Mouse (Mus musculus) MEL (cell line): ENCODE measurements at regions not wholly inside any gene's neighbourhood (a gene's known extent, or its start where the extent isn't known, plus 50 kb on each side); places are given as distances from the start of the nearest gene placed in this dataset.

Experiments
- DNase-seq: peaks from one replicate; pipeline ENCODE4 v3.0.0; 2011; ENCODE audit warnings: low read depth, low spot score
- H3K27ac ChIP-seq: 2 replicates; pipeline ENCODE4 v1.5.1; 2012; ENCODE audit warnings: low read depth, mild to moderate bottlenecking, control low read depth, low read length, moderate library complexity; ENCODE audit not compliant: control insufficient read depth
- H3K27me3 ChIP-seq, 2 experiments: fragments of 150-350 bp in 1 of 2; sonication (generic) in 1 of 2; 2 replicates each; pipeline ENCODE4 v1.6.1; 2012; ENCODE audit warnings: low read length in 2 of 2, mild to moderate bottlenecking in 2 of 2, improper control_type of control experiment in 1 of 2, moderate library complexity in 1 of 2; ENCODE audit not compliant: insufficient read depth in 2 of 2, control insufficient read depth in 1 of 2
- H3K36me3 ChIP-seq, 2 experiments: 2 replicates each; pipeline ENCODE4 v1.6.1; 2012 to 2014; ENCODE audit warnings: low read length in 2 of 2, improper control_type of control experiment in 1 of 2, inconsistent platforms in 1 of 2, mild to moderate bottlenecking in 1 of 2; ENCODE audit not compliant: insufficient read depth in 2 of 2, control insufficient read depth in 1 of 2
- H3K4me1 ChIP-seq, 2 experiments: fragments of 150-350 bp in 1 of 2; sonication (generic) in 1 of 2; 2 replicates each; pipeline ENCODE4 v1.6.1; 2012; ENCODE audit warnings: low read length in 2 of 2, improper control_type of control experiment in 1 of 2, mild to moderate bottlenecking in 1 of 2; ENCODE audit not compliant: insufficient read depth in 2 of 2, control insufficient read depth in 1 of 2
- H3K4me3 ChIP-seq, 2 experiments: fragments of 150-350 bp in 1 of 2; sonication (generic) in 1 of 2; 2 replicates each; pipeline ENCODE4 v1.5.1; 2012; ENCODE audit warnings: low read depth in 2 of 2, low read length in 2 of 2, mild to moderate bottlenecking in 2 of 2, moderate library complexity in 2 of 2, control low read depth in 1 of 2, improper control_type of control experiment in 1 of 2; ENCODE audit not compliant: control insufficient read depth in 1 of 2, insufficient read depth in 1 of 2
- H3K79me2 ChIP-seq: 2 replicates; pipeline ENCODE4 v1.6.1; 2012; ENCODE audit warnings: mild to moderate bottlenecking, low read length, moderate library complexity; ENCODE audit not compliant: control insufficient read depth, poor library complexity, insufficient read depth
- H3K9ac ChIP-seq: 2 replicates; pipeline ENCODE4 v1.6.1; 2012; ENCODE audit warnings: low read depth, mild to moderate bottlenecking, control low read depth, low read length, moderate library complexity; ENCODE audit not compliant: control insufficient read depth, poor library complexity, severe bottlenecking
- H3K9me3 ChIP-seq: fragments of 150-350 bp; sonication (generic); replicated peaks from 2 replicates; pipeline ENCODE4 v1.6.1; 2012; ENCODE audit warnings: mild to moderate bottlenecking, low read length, improper control_type of control experiment, moderate library complexity; ENCODE audit not compliant: insufficient read depth
- CHD1 ChIP-seq: IDR thresholded peaks from 2 replicates; pipeline ENCODE4 v1.6.1; 2012; ENCODE audit warnings: low read depth, mild to moderate bottlenecking, inconsistent platforms, low read length, improper control_type of control experiment
- CHD2 ChIP-seq: IDR thresholded peaks from 2 replicates; pipeline ENCODE4 v1.6.1; 2011; ENCODE audit warnings: low read length, improper control_type of control experiment
- E2F4 ChIP-seq: IDR thresholded peaks from 2 replicates; pipeline ENCODE4 v1.6.1; 2011; ENCODE audit warnings: low read depth, low read length, improper control_type of control experiment, borderline replicate concordance
- ETS1 ChIP-seq: IDR thresholded peaks from 2 replicates; pipeline ENCODE4 v1.6.1; 2012; ENCODE audit warnings: low read depth, mild to moderate bottlenecking, inconsistent platforms, low read length, improper control_type of control experiment, moderate library complexity
- GATA1 ChIP-seq: IDR thresholded peaks from 2 replicates; pipeline ENCODE4 v1.6.1; 2011; ENCODE audit warnings: low read depth, low read length, improper control_type of control experiment
- KAT2A ChIP-seq: conservative IDR thresholded peaks from 2 replicates; pipeline ENCODE4 v1.6.1; 2012; ENCODE audit warnings: low read depth, low read length, improper control_type of control experiment, inconsistent platforms
- MAFK ChIP-seq: IDR thresholded peaks from 2 replicates; pipeline ENCODE4 v1.6.1; 2011; ENCODE audit warnings: low read depth, mild to moderate bottlenecking, low read length, improper control_type of control experiment, borderline replicate concordance
- MEF2A ChIP-seq: IDR thresholded peaks from 2 replicates; pipeline ENCODE4 v1.6.1; 2014; ENCODE audit warnings: low read depth, mild to moderate bottlenecking, inconsistent platforms, low read length, improper control_type of control experiment; ENCODE audit not compliant: poor library complexity, insufficient replicate concordance, severe bottlenecking; ENCODE audit errors: extremely low read depth
- MXI1 ChIP-seq: IDR thresholded peaks from 2 replicates; pipeline ENCODE4 v1.6.1; 2011; ENCODE audit warnings: mild to moderate bottlenecking, low read depth, low read length, improper control_type of control experiment
- MYC ChIP-seq: IDR thresholded peaks from 2 replicates; pipeline ENCODE4 v1.6.1; 2011; ENCODE audit warnings: low read depth, mild to moderate bottlenecking, low read length, improper control_type of control experiment, moderate library complexity
- NELFE ChIP-seq: IDR thresholded peaks from 2 replicates; pipeline ENCODE4 v1.6.1; 2011; ENCODE audit warnings: low read depth, low read length, improper control_type of control experiment
- NRF1 ChIP-seq: IDR thresholded peaks from 2 replicates; pipeline ENCODE4 v1.6.1; 2014; ENCODE audit warnings: low read depth, mild to moderate bottlenecking, inconsistent platforms, low read length, improper control_type of control experiment, moderate library complexity; ENCODE audit not compliant: poor library complexity, insufficient read depth, severe bottlenecking
- POLR2A ChIP-seq, 2 experiments: IDR thresholded peaks; 2 replicates each; pipeline ENCODE4 v1.6.1; 2011 to 2012; ENCODE audit warnings: low read length in 2 of 2, mild to moderate bottlenecking in 2 of 2, control low read depth in 1 of 2, improper control_type of control experiment in 1 of 2, low read depth in 1 of 2, moderate library complexity in 1 of 2; ENCODE audit not compliant: control insufficient read depth in 1 of 2, insufficient read depth in 1 of 2, poor library complexity in 1 of 2
- POLR2AphosphoS2 ChIP-seq: IDR thresholded peaks from 2 replicates; pipeline ENCODE4 v1.6.1; 2011; ENCODE audit warnings: low read length, improper control_type of control experiment
- POLR2AphosphoS5 ChIP-seq: IDR thresholded peaks from 2 replicates; pipeline ENCODE4 v1.6.1; 2012; ENCODE audit warnings: low read depth, borderline replicate concordance, mild to moderate bottlenecking, inconsistent platforms, low read length, moderate library complexity, mixed read lengths
- RAD21 ChIP-seq: IDR thresholded peaks from 2 replicates; pipeline ENCODE4 v1.6.1; 2011; ENCODE audit warnings: mild to moderate bottlenecking, low read depth, low read length, improper control_type of control experiment
- TBP ChIP-seq: IDR thresholded peaks from 2 replicates; pipeline ENCODE4 v1.8.0; 2011; ENCODE audit warnings: low read depth, low read length, improper control_type of control experiment
- TCF12 ChIP-seq: IDR thresholded peaks from 2 replicates; pipeline ENCODE4 v1.6.1; 2014; ENCODE audit warnings: low read depth, mild to moderate bottlenecking, inconsistent platforms, low read length, improper control_type of control experiment, moderate library complexity
- UBTF ChIP-seq: IDR thresholded peaks from 2 replicates; pipeline ENCODE4 v1.6.1; 2012; ENCODE audit warnings: low read depth, mild to moderate bottlenecking, inconsistent platforms, low read length, improper control_type of control experiment, moderate library complexity, borderline replicate concordance; ENCODE audit not compliant: insufficient read depth
- USF1 ChIP-seq: IDR thresholded peaks from 2 replicates; pipeline ENCODE4 v1.6.1; 2014; ENCODE audit warnings: low read depth, mild to moderate bottlenecking, inconsistent platforms, low read length, improper control_type of control experiment, moderate library complexity
- ZC3H11A ChIP-seq: IDR thresholded peaks from 2 replicates; pipeline ENCODE4 v1.6.1; 2012; ENCODE audit warnings: low read depth, mild to moderate bottlenecking, inconsistent platforms, low read length, improper control_type of control experiment
- ZKSCAN1 ChIP-seq: IDR thresholded peaks from 2 replicates; pipeline ENCODE4 v1.6.1; 2012; ENCODE audit warnings: low read depth, mild to moderate bottlenecking, inconsistent platforms, low read length, improper control_type of control experiment, moderate library complexity
- ZNF384 ChIP-seq: IDR thresholded peaks from 2 replicates; pipeline ENCODE4 v1.6.1; 2012; ENCODE audit warnings: low read depth, mild to moderate bottlenecking, inconsistent platforms, low read length, improper control_type of control experiment

DNA sequence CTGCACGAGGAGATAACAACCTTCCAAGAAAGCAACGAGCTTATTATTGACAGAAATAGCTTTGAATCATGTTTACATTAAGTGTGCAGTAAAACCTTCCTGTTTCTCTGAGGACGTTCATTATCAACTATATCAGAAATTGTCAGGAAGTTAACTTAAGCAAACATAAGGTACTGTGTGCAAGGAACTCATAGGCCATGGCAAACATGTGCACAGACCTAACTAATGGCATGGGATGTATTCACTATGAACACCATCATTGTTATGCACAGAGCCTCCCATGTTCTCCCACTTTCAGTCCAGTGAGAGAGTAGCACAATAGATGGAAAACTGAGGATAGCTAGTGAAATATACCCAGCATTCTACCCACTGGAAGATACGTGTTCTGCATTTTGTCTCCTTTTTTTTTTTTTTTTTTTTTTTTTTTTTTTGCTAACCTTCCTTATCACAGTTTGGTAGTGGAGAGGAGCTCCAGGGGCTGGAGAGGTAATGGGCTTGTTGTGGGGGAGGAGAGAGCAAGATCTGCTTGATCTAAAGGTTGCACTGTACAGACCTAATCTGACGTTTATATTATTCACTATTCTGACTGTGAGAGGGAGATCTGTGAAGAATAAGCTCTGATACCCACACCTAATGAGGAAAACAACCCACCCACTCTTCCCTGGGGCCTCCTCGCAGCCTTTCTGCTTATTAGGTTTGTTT is 263.6 kb downstream of the Trib2 start:
- Histone ChIP-seq H3K27me3 (no peaks in the 10 kb centered on the region), H3K4me1 (no peaks in the 10 kb centered on the region), H3K4me3 (no peak overlapping the region), H3K9ac (no peak overlapping the region), H3K36me3 (no peaks in the 10 kb centered on the region), H3K9me3 (no peaks in the 10 kb centered on the region), H3K79me2 (no peaks in the 10 kb centered on the region), H3K27ac (no peak overlapping the region)
- DNase-seq, result no peak
- TF ChIP-seq KAT2A (no peak), E2F4 (no peak), ZNF384 (peak; percentile 52), NRF1 (no peak), CHD2 (no peak), TCF12 (no peak), ZC3H11A (no peak)

DNA sequence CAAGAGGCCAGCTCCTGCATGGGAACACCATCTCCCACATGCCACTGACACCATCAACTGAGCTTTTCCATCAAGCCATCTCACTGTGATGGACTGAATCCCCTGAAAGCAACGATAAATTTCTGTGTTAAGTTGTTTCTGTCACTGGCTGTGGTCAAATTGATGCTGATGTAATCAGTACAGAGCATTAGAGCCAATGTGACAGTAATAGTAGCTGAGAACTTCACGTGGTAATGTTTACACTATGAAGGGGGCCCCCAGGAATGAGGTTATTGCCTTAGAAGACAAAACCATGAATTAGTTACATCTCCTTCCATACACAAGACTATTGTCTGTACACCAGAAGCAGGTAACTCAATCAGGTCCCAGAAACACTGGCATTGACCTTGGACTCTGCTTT is 264.5 kb downstream of the Trib2 start:
- no peaks in the 10 kb centered on the region for H3K9me3 ChIP-seq
- no peak overlapping the region for H3K9ac ChIP-seq
- H3K36me3 ChIP-seq, result no peaks in the 10 kb centered on the region
- no peaks in the 10 kb centered on the region for H3K4me1 ChIP-seq
- DNase-seq, result no peak
- no peak for TF ChIP-seq E2F4
- no peak for TF ChIP-seq MEF2A
- TF ChIP-seq CHD2, result no peak
- no peak for TF ChIP-seq ETS1
- TF ChIP-seq POLR2AphosphoS2, result no peak
- no peak for TF ChIP-seq RAD21
- no peak for TF ChIP-seq CHD1
- no peak for TF ChIP-seq MYC
- no peak for TF ChIP-seq USF1
- no peak for TF ChIP-seq GATA1
- TF ChIP-seq POLR2A (IDR thresholded peaks at IDR 0.05; ENCODE audit: control insufficient read depth in 1 of 2, insufficient read depth in 1 of 2, low read depth in 1 of 2, low read length in 2 of 2, poor library complexity in 1 of 2), result no peak
- TF ChIP-seq MXI1, result no peak
- no peak for TF ChIP-seq ZKSCAN1
- TF ChIP-seq MAFK, result no peak
- no peak for TF ChIP-seq POLR2AphosphoS5
- no peak for TF ChIP-seq NELFE
- no peak for TF ChIP-seq UBTF
- no peak for TF ChIP-seq TBP
- no peak overlapping the region for H3K4me3 ChIP-seq
- H3K27me3 ChIP-seq, result no peaks in the 10 kb centered on the region
- H3K27ac ChIP-seq, result no peak overlapping the region
- H3K79me2 ChIP-seq, result no peaks in the 10 kb centered on the region
